Mouse (Mus musculus): Measurements from ENCODE around the gene Fam171b.

- TF ChIP-seq POLR2A (IDR thresholded peaks at IDR 0.05; ENCODE audit: extremely low read depth, insufficient read depth, low read length), result no peak
- no peak for TF ChIP-seq CTCF (IDR thresholded peaks at IDR 0.05; ENCODE audit: extremely low read depth, insufficient read depth, low read length)
These were observed 81.3 kb downstream of the Fam171b start for GRCm38 (mm10) chr2:83893701-83894100.
